Mouse (Mus musculus) lung, embryonic 16.5 days (tissue): ENCODE results near the gene Ankrd11. TPM values are rescaled to one million over a fixed set of nuclear protein-coding genes. Genes with fewer than 3 reads are reported as not detected.
"Not testable (repeated sequence)": the region's sequence is repeated elsewhere in the genome, so short reads cannot be mapped to it uniquely, and the experiment has no call there.

Experiments
- ATAC-seq: fragments of 200-750 bp; cut with Nextera tagmentation; 2 replicates; pipeline ENCODE4 v1.8.0; 2017; ENCODE audit warnings: low read depth, mild to moderate bottlenecking, moderate library complexity
- H3K27ac ChIP-seq: fragments of 300-500 bp; sonication (generic); 2 replicates; pipeline ENCODE4 v1.5.1; 2014; ENCODE audit warnings: mild to moderate bottlenecking, control low read depth, low read length
- H3K27me3 ChIP-seq: fragments of 300-500 bp; sonication (generic); 2 replicates; pipeline ENCODE4 v1.6.1; 2014; ENCODE audit warnings: low read depth, low read length, mixed read lengths; ENCODE audit not compliant: control insufficient read depth, insufficient read depth
- H3K36me3 ChIP-seq: fragments of 300-500 bp; sonication (generic); 2 replicates; pipeline ENCODE4 v1.6.1; 2014; ENCODE audit warnings: low read length; ENCODE audit not compliant: control insufficient read depth, insufficient read depth
- H3K4me1 ChIP-seq: fragments of 300-500 bp; sonication (generic); replicated peaks from 2 replicates; pipeline ENCODE4 v1.6.1; 2014; ENCODE audit warnings: low read length, mixed read lengths; ENCODE audit not compliant: control insufficient read depth, insufficient read depth
- H3K4me2 ChIP-seq: fragments of 300-500 bp; sonication (generic); 2 replicates; pipeline ENCODE4 v1.6.1; 2014; ENCODE audit warnings: low read depth, low read length, control low read depth
- H3K4me3 ChIP-seq: fragments of 300-500 bp; sonication (generic); 2 replicates; pipeline ENCODE4 v1.5.1; 2014; ENCODE audit warnings: mild to moderate bottlenecking, low read length, control low read depth
- H3K9ac ChIP-seq: fragments of 300-500 bp; sonication (generic); 2 replicates; pipeline ENCODE4 v1.6.1; 2014; ENCODE audit warnings: low read length, control low read depth
- H3K9me3 ChIP-seq: fragments of 300-500 bp; sonication (generic); 2 replicates; pipeline ENCODE4 v1.6.1; 2016; ENCODE audit warnings: low read length; ENCODE audit not compliant: control insufficient read depth
- WGBS: fragments of 180-500 bp; shearing (Covaris S2); extraction: QIAGEN DNeasy Blood & Tissue Kit; methylation state at CpG from one replicate; pipeline ENCODE4 v1.1.7; 2014; 5-methylcytosine and 5-hydroxymethylcytosine counted together
- polyA plus RNA-seq: library from polyadenylated mRNA; unstranded; fragments of >200 nt; fragmentation: Nextera tagmentation; extraction: Ambion mirVana; gene quantifications from 2 replicates; pipeline ENCODE4 v1.2.1, GENCODE M21; 2015

The Ankrd11 gene
- polyA plus RNA-seq, 1 experiment from 2014 or later = 23.9 TPM

DNA sequence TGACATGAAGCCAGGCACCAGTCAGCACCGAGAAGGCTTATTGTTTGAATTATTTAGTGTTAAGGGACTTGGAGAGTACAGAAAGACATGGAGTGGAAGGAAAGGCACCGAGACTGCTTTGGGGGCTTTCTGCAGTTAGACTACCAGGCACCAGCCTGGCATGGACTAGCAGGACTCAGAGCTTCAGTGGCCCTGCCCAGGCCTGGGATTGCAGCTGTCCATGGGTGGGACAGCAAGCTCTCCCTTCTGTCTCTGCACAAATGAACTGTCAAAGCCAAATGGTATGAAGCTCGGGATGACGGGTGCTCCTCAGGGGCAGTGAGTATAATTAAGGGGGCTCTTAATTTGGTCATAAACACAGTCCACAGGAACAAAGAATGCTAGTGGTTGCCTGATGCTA is 22.0 kb upstream of the Ankrd11 start:
- no peak for ATAC-seq
- peaks cover 8% of the 10 kb centered on the region for H3K4me1 ChIP-seq
- H3K4me2 ChIP-seq = peak overlapping the region; percentile 64
- no peaks in the 10 kb centered on the region for H3K36me3 ChIP-seq
- 65% methylated on average over 4 of the region's 4 CpGs for WGBS
- no peaks in the 10 kb centered on the region for H3K27me3 ChIP-seq
- no peak overlapping the region for H3K4me3 ChIP-seq
- H3K9ac ChIP-seq = no peak overlapping the region
- H3K27ac ChIP-seq = no peak overlapping the region
- H3K9me3 ChIP-seq = no peaks in the 10 kb centered on the region

DNA sequence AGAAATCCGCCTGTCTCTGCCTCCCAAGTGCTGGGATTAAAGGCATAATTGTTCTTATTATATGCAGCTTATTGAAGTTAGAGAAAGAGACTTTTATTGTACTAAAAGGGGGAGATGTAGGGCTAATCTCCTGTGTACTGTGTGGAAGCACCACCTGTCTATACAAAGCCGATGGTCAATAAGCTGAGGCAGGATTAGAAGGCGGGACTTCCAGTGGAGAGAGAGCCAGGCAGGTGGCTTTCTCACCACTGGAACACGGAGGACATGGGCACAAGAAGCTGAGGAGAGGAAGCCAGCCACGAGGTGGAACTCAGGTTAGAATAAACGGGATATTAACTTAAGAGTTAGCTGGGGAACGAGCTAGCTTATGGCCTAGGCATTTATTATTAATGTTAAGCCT is 20.6 kb upstream of the Ankrd11 start, which contains the start of gene Spg7:
Gene Spg7 (plus strand): TSS at position 222 of the 400 bp plus-strand sequence.
- H3K36me3 ChIP-seq = no peaks in the 10 kb centered on the region
- H3K4me2 ChIP-seq = no peak within 1 kb of the TSS
- H3K4me3 ChIP-seq = no peak within 1 kb of the TSS
- no peaks in the 10 kb centered on the region for H3K9me3 ChIP-seq
- WGBS = 69% methylated on average over 7 of the region's 7 CpGs
- H3K9ac ChIP-seq = no peak within 1 kb of the TSS
- H3K27ac ChIP-seq = no peak within 1 kb of the TSS
- ATAC-seq = no peak
- peaks cover 8% of the 10 kb centered on the region for H3K4me1 ChIP-seq
- no peaks in the 10 kb centered on the region for H3K27me3 ChIP-seq

DNA sequence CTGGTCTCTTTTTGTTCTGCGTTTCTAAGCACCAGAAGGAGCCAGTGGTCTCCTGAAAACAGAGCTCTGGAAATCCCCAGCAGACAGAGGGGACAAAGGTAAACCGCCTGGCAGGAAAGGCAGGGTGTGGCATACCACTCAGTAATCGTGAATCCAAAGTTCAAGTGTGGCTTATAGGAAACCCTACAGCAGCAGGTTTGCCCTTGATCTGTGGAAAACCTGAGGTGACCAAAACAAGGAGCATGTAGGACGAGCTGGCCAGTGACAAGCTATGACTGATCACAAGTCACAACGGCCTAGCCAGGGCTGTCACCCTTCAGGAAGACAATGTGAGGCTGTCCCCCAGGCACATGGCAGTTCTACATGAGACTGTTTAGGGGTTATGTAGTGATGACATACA is 9.4 kb upstream of the Ankrd11 start:
- H3K27ac ChIP-seq = no peak overlapping the region
- no peaks in the 10 kb centered on the region for H3K4me1 ChIP-seq
- H3K9ac ChIP-seq = no peak overlapping the region
- 51% methylated on average over 5 of the region's 5 CpGs for WGBS
- H3K27me3 ChIP-seq = no peaks in the 10 kb centered on the region
- ATAC-seq = no peak
- H3K9me3 ChIP-seq = no peaks in the 10 kb centered on the region
- H3K4me2 ChIP-seq = no peak overlapping the region
- H3K4me3 ChIP-seq = no peak overlapping the region
- H3K36me3 ChIP-seq = no peaks in the 10 kb centered on the region

DNA sequence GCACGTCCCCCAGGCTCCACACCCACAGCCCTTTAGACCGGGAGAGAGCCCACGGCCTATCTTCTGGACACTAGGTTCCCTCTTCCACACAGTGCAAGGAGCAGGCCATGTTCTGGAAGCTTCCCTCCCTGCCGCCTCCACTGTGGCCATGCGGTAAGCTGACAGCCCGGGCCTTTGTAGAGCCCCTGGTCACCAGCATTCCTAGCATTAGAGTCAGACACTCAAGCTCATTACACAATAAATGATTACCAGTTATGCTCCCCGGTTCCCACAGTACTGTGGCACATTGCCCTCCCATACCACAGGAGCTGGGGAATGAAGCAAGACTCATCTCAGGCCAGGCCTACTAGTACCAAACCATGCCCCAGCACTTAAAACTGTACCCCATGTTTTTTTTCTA is 6.3 kb upstream of the Ankrd11 start:
- no peaks in the 10 kb centered on the region for H3K27me3 ChIP-seq
- no peaks in the 10 kb centered on the region for H3K9me3 ChIP-seq
- peaks cover 4% of the 10 kb centered on the region for H3K4me1 ChIP-seq
- no peak overlapping the region for H3K4me3 ChIP-seq
- H3K36me3 ChIP-seq = no peaks in the 10 kb centered on the region
- H3K9ac ChIP-seq = no peak overlapping the region
- H3K4me2 ChIP-seq = no peak overlapping the region
- 85% methylated on average over 7 of the region's 7 CpGs for WGBS
- ATAC-seq = no peak
- H3K27ac ChIP-seq = no peak overlapping the region

DNA sequence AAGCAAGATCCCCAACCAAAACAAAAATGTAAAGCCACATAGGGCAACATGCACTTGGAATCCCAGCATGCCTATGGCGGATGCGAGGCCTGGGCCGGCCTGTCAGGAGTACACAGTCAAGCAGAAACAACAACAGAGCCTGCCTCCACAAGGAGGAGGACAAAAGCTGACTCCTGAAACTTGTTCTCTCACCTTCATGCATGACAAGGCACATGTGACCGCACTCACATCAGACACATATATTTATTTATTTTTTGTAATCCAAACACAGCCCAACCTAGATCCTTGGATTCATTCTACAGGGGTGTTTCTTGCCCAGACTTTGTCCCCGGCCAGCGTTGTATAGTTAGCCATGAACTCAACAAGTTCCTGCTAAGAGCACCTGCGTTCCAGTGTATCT is 5.8 kb upstream of the Ankrd11 start:
- H3K4me3 ChIP-seq = no peak overlapping the region
- no peaks in the 10 kb centered on the region for H3K27me3 ChIP-seq
- no peak for ATAC-seq
- peaks cover 6% of the 10 kb centered on the region for H3K4me1 ChIP-seq
- no peaks in the 10 kb centered on the region for H3K9me3 ChIP-seq
- H3K27ac ChIP-seq = no peak overlapping the region
- H3K36me3 ChIP-seq = no peaks in the 10 kb centered on the region
- no peak overlapping the region for H3K4me2 ChIP-seq
- H3K9ac ChIP-seq = no peak overlapping the region
- WGBS = 78% methylated on average over 7 of the region's 7 CpGs

DNA sequence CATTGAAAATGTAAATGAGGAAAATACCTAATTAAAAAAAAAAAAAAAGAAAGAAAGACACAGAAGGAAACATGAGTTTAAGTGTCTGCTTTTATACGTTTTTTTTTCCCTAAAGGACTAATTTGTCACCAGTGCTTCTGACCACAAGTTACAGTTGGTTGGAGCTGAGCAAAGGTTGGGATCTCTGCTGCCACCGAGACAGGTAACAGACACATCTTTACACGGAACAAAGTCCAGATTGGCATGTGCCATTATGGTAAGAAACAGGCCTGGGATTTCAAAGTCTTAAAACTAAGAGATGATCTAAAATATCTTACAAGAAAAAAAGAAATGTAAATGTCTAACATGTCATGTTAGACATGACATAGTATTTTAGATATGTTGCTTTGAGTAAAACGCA is 4.6 kb upstream of the Ankrd11 start:
- no peak for ATAC-seq
- H3K4me2 ChIP-seq = no peak overlapping the region
- no peak overlapping the region for H3K4me3 ChIP-seq
- H3K27ac ChIP-seq = no peak overlapping the region
- 79% methylated on average over 4 of the region's 4 CpGs for WGBS
- no peak overlapping the region for H3K9ac ChIP-seq
- peaks cover 6% of the 10 kb centered on the region for H3K4me1 ChIP-seq
- no peaks in the 10 kb centered on the region for H3K27me3 ChIP-seq
- no peaks in the 10 kb centered on the region for H3K9me3 ChIP-seq
- no peaks in the 10 kb centered on the region for H3K36me3 ChIP-seq

DNA sequence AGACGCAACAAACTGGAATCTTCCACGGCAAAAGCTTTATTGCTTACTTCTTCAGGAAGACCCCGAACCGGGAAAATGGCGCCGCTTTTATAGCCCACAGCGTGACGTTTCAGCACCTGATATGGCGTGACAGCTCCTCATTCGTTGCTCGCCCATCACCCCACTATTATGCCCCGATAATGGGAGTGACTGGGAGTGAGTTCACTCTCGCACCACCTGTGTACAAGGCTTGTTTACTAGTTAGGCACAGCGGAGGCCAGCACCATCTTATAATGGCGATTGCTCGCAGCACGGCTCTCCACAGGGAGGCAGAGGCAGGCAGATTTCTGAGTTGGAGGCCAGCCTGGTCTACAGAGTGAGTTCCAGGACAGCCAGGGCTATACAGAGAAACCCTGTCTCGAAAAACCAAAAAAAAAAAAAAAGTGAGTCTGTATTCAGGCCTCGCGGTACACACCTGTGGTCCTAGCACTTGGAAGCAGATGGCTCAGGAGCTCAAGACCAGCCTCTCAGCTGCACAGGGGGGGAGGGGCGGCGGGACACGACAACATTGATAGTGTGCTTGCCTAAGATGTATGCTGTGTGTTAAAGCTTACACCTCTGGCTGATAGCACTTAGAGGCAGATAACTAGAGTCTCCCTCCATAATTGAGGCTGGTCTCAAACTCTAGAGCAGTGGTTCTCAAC is 2.8 kb upstream of the Ankrd11 start:
- H3K27ac ChIP-seq, H3K36me3 ChIP-seq, ATAC-seq, H3K9me3 ChIP-seq, H3K27me3 ChIP-seq, H3K4me3 ChIP-seq, H3K4me2 ChIP-seq, H3K9ac ChIP-seq: not testable (repeated sequence)
- H3K4me1 ChIP-seq = peaks cover 16% of the 10 kb centered on the region
- 89% methylated on average over 23 of the region's 23 CpGs for WGBS

DNA sequence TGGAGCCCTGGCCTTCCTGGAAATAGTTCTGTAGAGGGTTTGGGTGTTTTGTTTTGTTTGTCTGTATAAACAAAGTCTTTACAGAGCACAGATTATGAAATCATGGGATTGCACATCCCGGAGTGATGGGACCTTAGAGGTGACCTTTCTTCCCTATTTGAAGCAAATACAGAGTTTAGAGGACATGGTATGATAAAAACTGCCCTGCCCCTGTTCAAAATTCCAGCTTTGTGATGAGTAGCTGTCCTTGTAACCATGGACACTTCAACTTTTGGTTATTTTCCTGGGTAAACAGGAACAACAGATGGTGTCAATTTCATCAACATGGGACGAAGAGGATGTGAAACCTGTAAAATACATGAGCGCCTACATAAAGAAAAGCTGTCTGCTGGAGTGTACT is 1.9 kb upstream of the Ankrd11 start:
- H3K4me1 ChIP-seq = peaks cover 20% of the 10 kb centered on the region
- H3K4me2 ChIP-seq = no peak overlapping the region
- no peak overlapping the region for H3K9ac ChIP-seq
- no peaks in the 10 kb centered on the region for H3K27me3 ChIP-seq
- 76% methylated on average over 3 of the region's 3 CpGs for WGBS
- no peaks in the 10 kb centered on the region for H3K36me3 ChIP-seq
- no peak for ATAC-seq
- H3K4me3 ChIP-seq = no peak overlapping the region
- H3K9me3 ChIP-seq = no peaks in the 10 kb centered on the region
- H3K27ac ChIP-seq = no peak overlapping the region

DNA sequence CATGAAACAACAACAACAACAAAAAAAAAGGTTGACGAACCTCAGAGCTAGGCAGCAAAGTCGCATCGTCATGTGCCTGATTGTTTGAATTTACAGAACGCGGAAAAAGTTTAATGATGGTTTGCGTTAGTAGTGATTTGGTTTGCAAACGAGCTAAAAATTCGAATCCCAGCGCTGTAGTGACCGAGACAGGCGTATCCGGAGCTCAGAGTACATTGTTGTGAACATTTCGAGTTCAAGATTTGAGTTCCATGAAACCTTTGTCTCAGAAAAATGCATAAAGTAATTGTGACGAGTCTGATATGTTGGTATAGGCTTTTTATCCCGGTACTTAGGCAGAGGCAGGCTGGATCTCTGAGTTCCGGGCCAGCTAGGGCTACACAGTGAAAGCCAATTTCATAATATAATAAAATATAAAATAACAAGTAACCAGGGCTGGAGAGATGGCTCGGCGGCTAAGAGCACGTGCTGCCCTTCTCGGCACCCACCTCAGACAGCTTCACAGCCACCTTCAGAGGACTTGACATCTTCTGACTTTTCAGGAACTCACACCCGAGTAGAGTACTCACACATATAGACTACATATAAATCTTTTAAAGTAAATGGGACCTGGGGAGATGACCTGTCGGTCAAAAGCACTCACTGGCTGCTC is 1.0 kb upstream of the Ankrd11 start:
- Histone ChIP-seq H3K27ac (peak overlapping the region; percentile 97), H3K4me1 (peaks cover 24% of the 10 kb centered on the region), H3K36me3 (no peaks in the 10 kb centered on the region), H3K9ac (peak overlapping the region; percentile 89), H3K9me3 (no peaks in the 10 kb centered on the region), H3K4me3 (peak overlapping the region; percentile 100), H3K27me3 (no peaks in the 10 kb centered on the region), H3K4me2 (peak overlapping the region; percentile 63)
- no peak for ATAC-seq
- whole genome bisulfite sequencing = 14% methylated on average over 22 of the region's 22 CpGs
